Mouse (Mus musculus) Muller cell, postnatal 12 days (primary cell): ENCODE results near the gene Dcst1.

Source experiments
- DNase-seq: peaks from one replicate; pipeline ENCODE4 v3.0.0-alpha.2; 2015; ENCODE audit errors: inconsistent ontology term

The Dcst1 gene

GRCm38 (mm10) chr3:89315195-89315929, 49.7 kb downstream of the Dcst1 start:
- peak; percentile 91 for DNase-seq

- no peak for DNase-seq
Observed at GRCm38 (mm10) chr3:89314791-89315190, 50.3 kb downstream of the Dcst1 start.

GRCm38 (mm10) chr3:89314340-89314739, 50.7 kb downstream of the Dcst1 start:
- DNase-seq: no peak

- peak; percentile 61 for DNase-seq
Observed at GRCm38 (mm10) chr3:89308089-89308488, 57.0 kb downstream of the Dcst1 start.

- DNase-seq: no peak
Observed at GRCm38 (mm10) chr3:89305551-89306325, 59.3 kb downstream of the Dcst1 start.

- peak; percentile 50 for DNase-seq
Observed at GRCm38 (mm10) chr3:89305105-89305504, 59.9 kb downstream of the Dcst1 start.

GRCm38 (mm10) chr3:89304440-89304839, 60.6 kb downstream of the Dcst1 start:
- DNase-seq: no peak

- no peak for DNase-seq
Observed at GRCm38 (mm10) chr3:89300514-89300913, 64.5 kb downstream of the Dcst1 start.
